Mouse (Mus musculus): ENCODE measurements around the gene Notch1. TPM values are rescaled to one million over a fixed set of nuclear protein-coding genes. Genes with fewer than 3 reads are reported as not detected.

The Notch1 gene
- 2.8 and 3.1 TPM in 2 replicates for polyA plus RNA-seq (2015; fragmentation: Nextera tagmentation; extraction: Ambion mirVana)

DNA sequence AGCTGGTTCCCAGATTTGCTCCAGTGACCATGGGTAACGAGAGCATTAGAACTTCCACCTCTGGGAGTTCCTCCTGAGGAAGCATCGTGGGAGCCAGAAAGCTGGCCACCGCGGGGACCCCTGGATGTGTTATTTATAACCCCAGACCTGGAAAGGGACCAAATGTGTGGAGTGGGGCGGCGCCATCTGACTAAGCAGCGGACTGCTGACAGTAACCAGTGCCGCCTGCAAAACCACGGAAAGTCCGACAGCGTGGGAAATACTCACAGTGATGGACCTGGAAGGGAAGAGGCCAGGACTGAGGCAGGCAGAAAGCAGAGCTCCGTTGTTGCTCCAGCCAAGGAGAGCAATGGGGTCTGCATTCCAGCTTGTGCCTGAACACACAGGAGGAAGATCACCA is at the start of gene Notch1:
Notch1 (minus strand) TSS at position 389 of the 400 bp plus-strand sequence.
- no peak within 1 kb of the TSS for H3K4me3 ChIP-seq (replicated peaks)
- H3K27me3 ChIP-seq = no peaks in the 10 kb centered on the region
- no peak within 1 kb of the TSS for H3K4me2 ChIP-seq
- ATAC-seq (ENCODE audit: insufficient read depth) = no peak
- 34% methylated on average over 12 of the region's 12 CpGs for WGBS (ENCODE audit: insufficient replicate concordance)
- no peaks in the 10 kb centered on the region for H3K9me3 ChIP-seq (replicated peaks)
- no peak within 1 kb of the TSS for H3K9ac ChIP-seq
- H3K4me1 ChIP-seq (replicated peaks) = 0 out of 2 replicates have a peak, but pooled peaks cover 4% of the 10 kb centered on the region
- no peak within 1 kb of the TSS for H3K27ac ChIP-seq (replicated peaks)
- no peaks in the 10 kb centered on the region for H3K36me3 ChIP-seq (replicated peaks)

DNA sequence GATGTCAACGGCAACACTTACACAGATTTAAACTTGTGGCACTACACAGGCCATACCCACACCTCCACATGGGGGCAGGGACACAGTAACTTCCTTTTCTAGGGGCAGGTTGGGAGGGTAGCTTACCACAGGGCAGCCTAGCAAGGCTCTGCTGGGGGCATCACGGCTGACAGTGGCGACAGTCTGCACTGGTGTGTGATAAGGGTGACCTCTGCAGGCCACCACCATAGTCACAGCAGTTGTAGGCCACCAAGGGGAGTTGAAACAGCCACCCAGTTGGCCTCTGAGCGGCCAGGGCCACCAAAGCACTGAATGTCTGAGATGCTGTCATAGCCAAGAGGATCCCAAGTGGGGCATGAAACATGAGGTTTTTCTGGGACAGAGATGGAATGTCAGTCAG is 49.8 kb upstream of the Notch1 start:
- 5% methylated on average over 4 of the region's 4 CpGs for WGBS (ENCODE audit: insufficient replicate concordance)
- no peak overlapping the region for H3K27ac ChIP-seq (replicated peaks)
- H3K27me3 ChIP-seq = no peaks in the 10 kb centered on the region
- no peak; the same call in 1 of the 2 replicates for ATAC-seq (ENCODE audit: insufficient read depth)
- H3K4me3 ChIP-seq (replicated peaks) = no peak overlapping the region
- H3K9me3 ChIP-seq (replicated peaks) = no peaks in the 10 kb centered on the region
- H3K36me3 ChIP-seq (replicated peaks) = no peaks in the 10 kb centered on the region
- no peak overlapping the region for H3K4me2 ChIP-seq
- no peak overlapping the region for H3K9ac ChIP-seq
- peaks cover 8% of the 10 kb centered on the region for H3K4me1 ChIP-seq (replicated peaks)

DNA sequence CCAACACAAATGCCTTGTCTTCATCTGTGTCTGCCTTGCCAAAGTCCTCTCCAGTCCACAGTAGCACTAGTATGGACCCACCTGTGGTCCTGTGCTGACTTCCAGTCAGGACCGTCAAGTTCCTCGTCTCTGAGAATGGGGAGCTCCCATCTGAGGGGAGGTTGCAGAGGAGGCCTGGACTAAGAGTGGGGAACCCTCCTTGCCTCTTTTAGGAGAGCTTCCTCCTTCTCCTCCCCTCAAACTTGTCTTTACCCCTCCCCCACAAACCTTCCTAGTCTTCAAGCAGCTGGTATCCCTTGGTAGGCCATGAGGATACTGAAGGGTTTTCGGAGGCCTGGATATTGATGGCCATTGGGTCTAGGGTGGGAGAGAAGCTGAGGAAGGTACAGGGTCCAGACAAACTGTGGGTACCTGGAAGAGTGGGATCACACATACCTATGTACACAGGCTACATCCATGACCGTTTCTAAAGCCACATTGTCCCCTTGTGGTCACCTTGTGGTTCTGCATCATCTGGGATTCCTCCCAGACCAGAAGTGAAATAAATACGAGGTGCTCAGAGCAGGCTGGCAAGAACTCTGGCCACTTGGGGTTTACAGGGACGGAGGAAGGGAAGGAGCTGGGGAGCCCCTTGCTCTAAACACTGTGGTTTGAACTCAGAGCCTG is 45.0 kb upstream of the Notch1 start:
- peak; percentile 55; the same call in 1 of the 2 replicates for ATAC-seq (ENCODE audit: insufficient read depth)
- Histone ChIP-seq H3K4me1 (replicated peaks) (peaks cover 20% of the 10 kb centered on the region; the same call in 1 of the 2 replicates), H3K36me3 (replicated peaks) (no peaks in the 10 kb centered on the region), H3K4me2 (no peak overlapping the region), H3K9ac (no peak overlapping the region), H3K27me3 (peaks cover 5% of the 10 kb centered on the region; the same call in 1 of the 2 replicates), H3K4me3 (replicated peaks) (no peak overlapping the region), H3K9me3 (replicated peaks) (no peaks in the 10 kb centered on the region), H3K27ac (replicated peaks) (no peak overlapping the region)
- WGBS (ENCODE audit: insufficient replicate concordance) = 30% methylated on average over 6 of the region's 6 CpGs

DNA sequence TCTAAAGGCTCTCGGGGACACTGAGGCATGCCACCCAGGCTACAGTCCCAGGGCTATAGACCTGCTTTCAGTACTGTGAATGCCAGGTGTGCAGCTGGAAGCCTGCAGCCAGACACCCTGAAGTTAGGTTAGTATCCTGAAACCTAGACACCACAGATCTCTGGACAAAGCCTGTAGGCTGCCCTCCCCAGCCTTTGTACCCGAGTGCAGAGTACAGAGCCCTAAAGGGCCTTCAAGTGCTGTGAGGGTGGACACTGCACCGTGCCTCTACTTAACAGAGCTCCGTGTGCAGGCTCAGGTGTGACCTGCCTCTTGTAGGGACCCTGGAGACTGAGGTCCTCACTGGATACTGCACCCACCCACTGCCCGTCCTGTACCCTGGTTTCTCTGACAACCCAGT is 44.0 kb upstream of the Notch1 start:
- Histone ChIP-seq H3K27ac (replicated peaks) (no peak overlapping the region), H3K36me3 (replicated peaks) (no peaks in the 10 kb centered on the region), H3K4me1 (replicated peaks) (peaks cover 24% of the 10 kb centered on the region; the same call in 1 of the 2 replicates), H3K4me2 (no peak overlapping the region), H3K4me3 (replicated peaks) (no peak overlapping the region), H3K9me3 (replicated peaks) (no peaks in the 10 kb centered on the region), H3K9ac (no peak overlapping the region), H3K27me3 (peaks cover 5% of the 10 kb centered on the region; the same call in 1 of the 2 replicates)
- ATAC-seq (ENCODE audit: insufficient read depth) = no peak
- 57% methylated on average over 5 of the region's 5 CpGs for WGBS (ENCODE audit: insufficient replicate concordance)

DNA sequence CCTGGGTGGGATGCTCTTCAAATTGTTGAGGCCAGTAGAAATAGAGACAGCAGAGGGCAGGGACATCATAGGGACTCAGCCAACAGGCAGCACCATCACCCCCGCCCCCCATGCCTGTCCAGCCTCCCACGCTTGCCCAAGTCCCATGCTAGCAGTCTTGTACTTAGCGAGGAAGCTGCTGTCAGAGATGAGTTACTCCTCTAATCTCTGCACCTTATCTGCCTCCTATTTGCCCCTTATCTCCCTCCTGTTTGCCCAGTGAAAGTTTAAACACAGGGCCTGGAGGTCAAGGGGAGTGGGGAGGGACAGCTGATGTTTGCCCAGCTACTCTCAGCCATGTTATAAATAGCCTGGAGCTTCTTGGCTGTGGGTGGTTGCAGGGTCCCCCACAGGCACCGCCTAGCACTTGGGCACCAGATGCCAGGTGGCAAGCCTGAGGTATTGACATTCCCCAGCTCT is 40.1 kb upstream of the Notch1 start:
- WGBS (ENCODE audit: insufficient replicate concordance) = 48% methylated on average over 4 of the region's 4 CpGs
- peaks cover 41% of the 10 kb centered on the region for H3K4me1 ChIP-seq (replicated peaks)
- peaks cover 9% of the 10 kb centered on the region; the same call in 1 of the 2 replicates for H3K27me3 ChIP-seq
- H3K9ac ChIP-seq = no peak overlapping the region
- no peaks in the 10 kb centered on the region for H3K9me3 ChIP-seq (replicated peaks)
- peak; percentile 38 for ATAC-seq (ENCODE audit: insufficient read depth)
- no peak overlapping the region for H3K4me3 ChIP-seq (replicated peaks)
- H3K36me3 ChIP-seq (replicated peaks) = no peaks in the 10 kb centered on the region
- H3K4me2 ChIP-seq = no peak overlapping the region
- no peak overlapping the region for H3K27ac ChIP-seq (replicated peaks)

DNA sequence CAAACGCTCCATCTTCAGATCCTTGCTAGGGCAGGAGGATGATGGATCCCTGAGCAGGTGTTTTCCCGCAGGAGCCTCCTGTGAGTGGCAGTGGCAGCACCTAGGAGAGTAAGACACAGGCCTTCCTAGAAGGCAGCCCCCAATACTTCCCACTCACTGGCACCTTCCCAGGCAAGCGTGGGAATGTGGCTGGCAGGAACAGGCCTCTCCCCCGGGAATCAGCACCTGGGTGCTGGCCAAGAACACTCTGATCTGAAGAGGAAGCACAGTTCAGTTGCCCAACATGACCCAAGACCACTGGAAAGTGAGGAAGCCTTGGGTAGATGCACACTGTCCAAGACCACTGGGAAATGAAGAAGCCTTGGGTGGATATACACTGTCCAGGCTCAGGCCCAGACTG is 38.6 kb upstream of the Notch1 start:
- Histone ChIP-seq H3K4me2 (no peak overlapping the region), H3K27ac (replicated peaks) (no peak overlapping the region), H3K9ac (no peak overlapping the region), H3K4me3 (replicated peaks) (no peak overlapping the region), H3K9me3 (replicated peaks) (no peaks in the 10 kb centered on the region), H3K36me3 (replicated peaks) (no peaks in the 10 kb centered on the region), H3K4me1 (replicated peaks) (peaks cover 43% of the 10 kb centered on the region), H3K27me3 (peaks cover 4% of the 10 kb centered on the region; the same call in 1 of the 2 replicates)
- 49% methylated on average over 4 of the region's 4 CpGs for WGBS (ENCODE audit: insufficient replicate concordance)
- ATAC-seq (ENCODE audit: insufficient read depth) = no peak

DNA sequence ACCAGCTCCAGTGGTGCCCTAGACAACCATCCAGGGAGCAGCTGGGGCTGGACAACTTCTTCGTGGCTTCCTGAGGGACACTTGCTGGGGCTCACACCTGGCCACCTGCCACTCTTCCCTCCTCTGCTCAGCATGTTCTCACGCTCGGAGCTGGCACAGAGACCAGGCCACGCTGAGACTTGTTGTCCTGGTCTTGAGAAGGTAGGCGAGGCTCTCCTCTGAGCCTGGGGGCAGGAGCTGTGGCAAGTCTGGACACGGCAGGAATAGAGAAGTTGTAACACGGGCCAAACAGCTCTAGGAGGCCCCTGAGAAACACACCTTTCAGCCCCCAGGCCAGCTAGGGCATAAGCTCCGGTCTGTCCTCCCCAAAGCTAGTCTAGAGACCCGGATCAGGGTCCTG is 37.4 kb upstream of the Notch1 start:
- Histone ChIP-seq H3K4me1 (replicated peaks) (peaks cover 53% of the 10 kb centered on the region), H3K27ac (replicated peaks) (no peak overlapping the region), H3K4me2 (no peak overlapping the region), H3K27me3 (peaks cover 4% of the 10 kb centered on the region; the same call in 1 of the 2 replicates), H3K36me3 (replicated peaks) (no peaks in the 10 kb centered on the region), H3K4me3 (replicated peaks) (no peak overlapping the region), H3K9me3 (replicated peaks) (no peaks in the 10 kb centered on the region), H3K9ac (no peak overlapping the region)
- 49% methylated on average over 9 of the region's 9 CpGs for WGBS (ENCODE audit: insufficient replicate concordance)
- no peak for ATAC-seq (ENCODE audit: insufficient read depth)

DNA sequence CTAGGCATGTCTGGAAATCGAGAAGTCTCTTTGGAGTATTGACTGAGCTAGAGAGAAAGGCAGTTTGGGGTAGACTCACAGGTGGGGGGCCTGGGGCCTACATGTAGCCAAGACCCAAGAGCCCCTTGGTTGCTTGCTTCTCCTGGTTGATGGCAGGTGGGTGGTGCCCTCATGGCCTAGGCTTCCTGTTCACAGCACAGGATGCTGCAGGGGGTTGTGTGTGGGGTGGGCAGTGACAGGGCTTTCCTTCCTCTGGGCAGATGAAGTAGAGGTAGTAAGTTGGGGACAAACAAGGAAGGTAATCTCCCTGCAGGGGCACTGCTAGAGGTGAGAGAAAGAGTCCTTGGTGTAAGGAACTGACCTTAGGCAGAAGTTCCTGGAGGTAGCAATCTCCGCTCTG is 35.6 kb upstream of the Notch1 start:
- H3K9me3 ChIP-seq (replicated peaks) = no peaks in the 10 kb centered on the region
- H3K4me3 ChIP-seq (replicated peaks) = no peak overlapping the region
- peaks cover 54% of the 10 kb centered on the region for H3K4me1 ChIP-seq (replicated peaks)
- no peak overlapping the region for H3K4me2 ChIP-seq
- H3K9ac ChIP-seq = no peak overlapping the region
- no peak overlapping the region; the same call in 1 of the 2 replicates for H3K27ac ChIP-seq (replicated peaks)
- no peak for ATAC-seq (ENCODE audit: insufficient read depth)
- no peaks in the 10 kb centered on the region for H3K36me3 ChIP-seq (replicated peaks)
- 57% methylated on average over 2 of the region's 2 CpGs for whole genome bisulfite sequencing (ENCODE audit: insufficient replicate concordance)
- H3K27me3 ChIP-seq = peaks cover 4% of the 10 kb centered on the region; the same call in 1 of the 2 replicates

DNA sequence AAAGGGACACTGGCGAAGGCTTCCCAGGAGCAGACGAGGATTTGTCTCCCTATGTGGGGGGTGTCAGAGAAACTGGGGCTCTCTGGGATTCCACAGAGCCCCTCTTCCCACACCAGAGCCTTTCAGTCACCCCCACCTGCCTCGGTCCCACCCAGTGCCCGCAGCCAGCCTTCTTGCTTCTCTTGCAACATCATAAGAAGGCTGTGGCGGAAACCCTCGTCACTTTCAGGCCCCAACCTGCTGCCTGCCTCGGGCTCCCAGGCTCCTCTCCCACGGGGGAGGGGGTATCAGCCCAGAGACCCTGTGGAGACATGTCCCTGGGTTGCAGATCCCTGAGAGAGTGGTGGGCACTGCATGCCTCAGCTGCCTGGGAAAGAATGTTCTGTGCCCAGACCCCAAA is 35.0 kb upstream of the Notch1 start:
- Histone ChIP-seq H3K36me3 (replicated peaks) (no peaks in the 10 kb centered on the region), H3K4me2 (no peak overlapping the region), H3K9me3 (replicated peaks) (no peaks in the 10 kb centered on the region), H3K27ac (replicated peaks) (no peak overlapping the region), H3K9ac (no peak overlapping the region), H3K27me3 (peaks cover 4% of the 10 kb centered on the region; the same call in 1 of the 2 replicates), H3K4me3 (replicated peaks) (no peak overlapping the region), H3K4me1 (replicated peaks) (peaks cover 48% of the 10 kb centered on the region)
- no peak for ATAC-seq (ENCODE audit: insufficient read depth)
- WGBS (ENCODE audit: insufficient replicate concordance) = 31% methylated on average over 8 of the region's 8 CpGs

DNA sequence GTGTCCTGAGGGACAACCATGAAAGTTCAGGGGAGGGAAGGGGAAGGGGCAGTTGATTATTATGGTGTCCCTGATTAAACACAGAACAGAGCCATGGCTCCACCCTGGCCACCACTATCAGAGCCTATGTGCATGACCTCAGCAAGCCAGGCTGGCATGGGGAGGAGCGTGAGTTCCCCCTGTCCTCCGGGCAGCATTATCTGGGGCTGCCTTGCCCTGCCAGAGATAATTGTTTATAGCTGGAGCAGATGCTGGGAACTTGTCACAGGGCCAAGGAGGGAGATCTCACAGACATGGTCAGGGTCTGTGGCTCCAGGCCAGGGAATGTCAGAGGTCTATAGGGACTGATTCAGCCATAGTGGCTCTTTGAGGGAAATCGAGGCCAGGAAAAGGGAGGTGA is 34.3 kb upstream of the Notch1 start:
- ATAC-seq (ENCODE audit: insufficient read depth) = no peak
- H3K9me3 ChIP-seq (replicated peaks) = no peaks in the 10 kb centered on the region
- no peak overlapping the region for H3K4me2 ChIP-seq
- no peak overlapping the region for H3K9ac ChIP-seq
- 33% methylated on average over 3 of the region's 3 CpGs for WGBS (ENCODE audit: insufficient replicate concordance)
- peaks cover 4% of the 10 kb centered on the region; the same call in 1 of the 2 replicates for H3K27me3 ChIP-seq
- H3K27ac ChIP-seq (replicated peaks) = peak overlapping the region; percentile 41; the same call in 1 of the 2 replicates
- H3K4me3 ChIP-seq (replicated peaks) = no peak overlapping the region
- H3K36me3 ChIP-seq (replicated peaks) = no peaks in the 10 kb centered on the region
- peaks cover 43% of the 10 kb centered on the region for H3K4me1 ChIP-seq (replicated peaks)

DNA sequence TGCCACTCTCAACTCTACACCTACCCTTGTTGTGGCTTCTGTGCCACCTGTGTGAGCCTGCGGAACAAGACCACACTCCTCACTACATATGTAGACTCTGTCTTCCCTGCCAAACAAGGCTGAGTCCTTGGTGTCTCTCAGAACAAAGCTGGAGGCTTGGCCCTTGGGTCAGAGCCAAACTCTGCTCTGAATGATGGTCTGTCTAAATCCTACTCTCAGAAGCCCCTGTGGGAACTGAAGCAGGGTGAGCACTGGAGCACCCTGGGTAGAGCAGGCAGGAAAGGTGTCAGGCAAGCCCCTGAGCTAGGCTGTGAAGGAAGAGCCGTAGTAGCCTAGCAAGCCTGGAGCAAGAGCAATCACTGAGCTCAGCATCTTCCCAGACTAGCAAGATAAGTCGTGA is 33.7 kb upstream of the Notch1 start:
- Histone ChIP-seq H3K36me3 (replicated peaks) (no peaks in the 10 kb centered on the region), H3K9me3 (replicated peaks) (no peaks in the 10 kb centered on the region), H3K4me3 (replicated peaks) (no peak overlapping the region), H3K27ac (replicated peaks) (peak overlapping the region; percentile 41; the same call in 1 of the 2 replicates), H3K9ac (no peak overlapping the region), H3K4me2 (no peak overlapping the region), H3K27me3 (peaks cover 4% of the 10 kb centered on the region; the same call in 1 of the 2 replicates), H3K4me1 (replicated peaks) (peaks cover 38% of the 10 kb centered on the region)
- ATAC-seq (ENCODE audit: insufficient read depth) = no peak
- 43% methylated on average over 3 of the region's 3 CpGs for WGBS (ENCODE audit: insufficient replicate concordance)
